Mouse (Mus musculus) small intestine, adult 2 months (tissue): ENCODE data around the gene Bckdha.

Source experiments
- CTCF ChIP-seq: fragments of 200-500 bp; IDR thresholded peaks from 2 replicates; pipeline ENCODE4 v1.5.1; 2012; ENCODE audit warnings: low read depth, mild to moderate bottlenecking, control low read depth, inconsistent platforms, low read length, moderate library complexity, mixed read lengths; ENCODE audit not compliant: insufficient replicate concordance, insufficient read length; ENCODE audit errors: extremely low read depth
- POLR2A ChIP-seq: fragments of 200-500 bp; IDR thresholded peaks from 2 replicates; pipeline ENCODE4 v1.6.1; 2012; ENCODE audit warnings: low read depth, mild to moderate bottlenecking, control low read depth, inconsistent platforms, low read length, moderate library complexity

DNA sequence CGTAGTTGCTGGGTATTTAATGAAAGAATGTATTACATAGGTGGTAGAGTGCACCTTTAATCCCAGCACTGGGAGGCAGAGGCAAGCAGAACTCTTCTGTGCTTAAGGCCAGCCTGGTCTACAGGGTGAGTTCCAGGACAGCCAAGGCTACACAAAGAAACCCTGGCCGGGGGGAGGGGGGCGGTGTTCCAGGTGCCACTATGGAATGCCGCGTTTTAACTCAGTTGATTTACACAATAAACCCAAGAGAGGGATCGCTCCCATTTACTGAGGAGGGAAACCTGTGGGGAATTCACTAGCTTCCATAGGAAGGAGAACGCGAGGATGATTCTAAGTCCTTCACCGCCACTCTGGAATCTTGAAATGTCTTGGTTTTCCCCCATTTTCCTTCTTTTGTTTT is 10.8 kb upstream of the Bckdha start:
- TF ChIP-seq CTCF (no peak), POLR2A (no peak)
